Mouse (Mus musculus): ENCODE results near the gene Slc29a1. TPM values are rescaled to one million over a fixed set of nuclear protein-coding genes. Genes with fewer than 3 reads are reported as not detected.
A peak's percentile ranks its signal among the peaks of the same experiment; 100 is the strongest.

The Slc29a1 gene
- polyA plus RNA-seq, 1 experiment from 2014 or later = 96.5 TPM

DNA sequence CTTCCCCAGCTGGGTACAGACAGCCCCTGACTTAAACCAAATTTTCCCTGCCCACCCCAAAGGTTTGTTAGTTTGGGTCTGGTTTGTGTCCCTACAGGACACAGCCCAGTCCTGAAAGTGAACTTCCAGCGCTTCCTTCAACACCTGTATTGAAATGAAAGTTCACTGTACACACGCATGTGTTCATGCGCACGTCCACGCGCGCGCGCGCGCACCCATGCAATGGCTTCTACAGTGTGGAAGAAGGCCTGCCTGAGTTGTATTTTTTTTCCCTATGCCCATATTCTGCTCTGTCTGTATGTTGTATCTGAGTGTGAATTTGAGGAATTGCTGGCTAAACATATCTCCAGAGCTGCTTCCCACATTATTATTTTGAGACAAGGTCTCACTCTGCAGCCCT, 34.3 kb downstream of the Slc29a1 start:
- whole genome bisulfite sequencing = 92% methylated on average over 11 of the region's 11 CpGs
- H3K9me3 ChIP-seq (ENCODE audit: control insufficient read depth, low read length) = no peaks in the 10 kb centered on the region
- H3K9ac ChIP-seq (ENCODE audit: low read depth, low read length) = peak overlapping the region; percentile 82
- H3K4me3 ChIP-seq (ENCODE audit: low read depth, low read length) = peak overlapping the region; percentile 62
- ATAC-seq (ENCODE audit: low read depth) = no peak
- 0 out of 2 replicates have a peak overlapping the region, but pooled peaks have one; percentile 73 for H3K27ac ChIP-seq (replicated peaks; ENCODE audit: low read depth, low read length)
- H3K36me3 ChIP-seq (ENCODE audit: control insufficient read depth, insufficient read depth, low read length) = peaks cover 51% of the 10 kb centered on the region
- no peak for DNase-seq (ENCODE audit: low spot score)
- peaks cover 10% of the 10 kb centered on the region for H3K4me1 ChIP-seq (ENCODE audit: control insufficient read depth, insufficient read depth, low read length)
- no peaks in the 10 kb centered on the region for H3K27me3 ChIP-seq (replicated peaks; ENCODE audit: control insufficient read depth, insufficient read depth, low read length)
- H3K4me2 ChIP-seq (ENCODE audit: low read depth, low read length) = peak overlapping the region; percentile 93

DNA sequence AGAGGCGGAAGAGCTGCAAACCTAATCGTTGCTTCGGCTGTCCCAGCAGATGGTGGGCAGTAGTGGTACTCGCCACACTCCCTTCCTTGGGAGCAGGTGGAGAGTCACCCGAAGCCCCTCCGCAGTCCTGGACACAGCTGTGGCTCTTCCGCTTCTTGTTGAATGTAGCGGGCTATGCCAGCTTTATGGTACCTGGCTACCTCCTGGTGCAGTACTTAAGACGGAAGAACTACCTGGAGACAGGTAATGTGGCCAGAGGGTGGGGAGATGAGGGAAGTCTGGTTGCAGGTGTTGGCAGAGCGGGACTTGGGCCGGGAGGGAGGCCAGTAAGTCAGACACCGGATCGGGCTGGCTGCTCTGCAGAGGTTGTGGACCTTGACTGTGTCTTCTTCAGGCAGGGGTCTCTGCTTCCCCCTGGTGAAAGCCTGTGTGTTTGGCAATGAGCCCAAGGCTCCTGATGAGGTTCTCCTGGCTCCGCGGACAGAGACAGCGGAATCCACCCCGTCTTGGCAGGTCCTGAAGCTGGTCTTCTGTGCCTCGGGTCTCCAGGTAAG, 34.8 kb downstream of the Slc29a1 start:
- H3K27ac ChIP-seq (replicated peaks; ENCODE audit: low read depth, low read length) = peak overlapping the region; percentile 73
- peak overlapping the region; percentile 93 for H3K4me2 ChIP-seq (ENCODE audit: low read depth, low read length)
- peaks cover 10% of the 10 kb centered on the region for H3K4me1 ChIP-seq (ENCODE audit: control insufficient read depth, insufficient read depth, low read length)
- DNase-seq (ENCODE audit: low spot score) (no peak), ATAC-seq (ENCODE audit: low read depth) (no peak; the same call in 1 of the 2 replicates)
- H3K27me3 ChIP-seq (replicated peaks; ENCODE audit: control insufficient read depth, insufficient read depth, low read length) = no peaks in the 10 kb centered on the region
- H3K9ac ChIP-seq (ENCODE audit: low read depth, low read length) = peak overlapping the region; percentile 82
- H3K36me3 ChIP-seq (ENCODE audit: control insufficient read depth, insufficient read depth, low read length) = peaks cover 46% of the 10 kb centered on the region
- no peaks in the 10 kb centered on the region for H3K9me3 ChIP-seq (ENCODE audit: control insufficient read depth, low read length)
- WGBS = 4% methylated on average over 17 of the region's 18 CpGs
- peak overlapping the region; percentile 62 for H3K4me3 ChIP-seq (ENCODE audit: low read depth, low read length)

DNA sequence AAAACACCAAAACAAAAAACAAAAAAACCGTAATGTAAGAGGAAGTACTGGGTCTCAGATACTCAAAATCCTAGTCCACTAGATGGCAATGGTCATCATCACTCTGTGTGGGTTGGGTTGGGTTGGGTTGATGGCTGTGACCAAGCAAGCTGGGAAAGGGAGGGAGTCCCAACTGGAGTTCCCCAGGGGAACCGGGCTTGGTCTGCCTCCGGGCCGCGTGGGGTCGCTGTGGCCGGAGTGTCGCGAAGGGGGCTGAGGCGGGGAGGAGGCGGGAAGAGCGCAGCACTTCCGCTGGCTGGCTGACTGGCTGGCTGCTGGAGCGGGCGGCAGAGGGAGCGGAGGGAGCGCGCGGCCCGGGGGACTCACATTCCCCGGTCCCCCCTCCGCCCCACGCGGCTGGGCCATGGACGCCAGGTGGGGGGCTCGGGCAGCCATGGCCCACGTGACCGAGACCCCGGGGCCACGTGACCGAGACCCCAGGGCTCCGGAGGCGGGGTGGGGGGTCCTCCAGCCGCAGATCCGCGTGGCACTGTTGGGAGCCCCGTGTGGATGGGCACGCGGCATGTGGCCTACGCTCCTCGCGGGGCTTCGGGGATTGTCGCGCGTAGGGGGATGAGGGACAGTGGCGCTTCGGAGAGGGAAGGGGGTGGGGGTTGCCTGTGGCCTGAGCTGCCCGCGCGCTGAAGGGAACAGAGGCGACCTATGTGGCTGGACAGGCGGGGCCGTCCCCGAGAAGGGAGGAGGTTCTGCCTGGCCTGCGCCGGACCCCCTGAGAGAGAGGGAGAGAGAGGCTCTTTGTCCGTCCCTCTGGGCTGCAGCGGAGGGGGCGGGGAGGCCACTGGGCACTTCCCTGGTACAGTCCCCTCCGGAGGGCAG, 35.5 kb downstream of the Slc29a1 start, which contains the start of gene Slc35b2:
Gene Slc35b2 (plus strand): TSS at position 220 of the 876 bp plus-strand sequence.
- peak; percentile 95 for DNase-seq (ENCODE audit: low spot score)
- H3K27ac ChIP-seq (replicated peaks; ENCODE audit: low read depth, low read length) = peak within 1 kb of the TSS; percentile 73
- H3K4me3 ChIP-seq (ENCODE audit: low read depth, low read length) = peak within 1 kb of the TSS; percentile 62
- peak; percentile 85 for ATAC-seq (ENCODE audit: low read depth)
- 0% methylated on average over 19 of the region's 61 CpGs for WGBS
- H3K9me3 ChIP-seq (ENCODE audit: control insufficient read depth, low read length) = no peaks in the 10 kb centered on the region
- H3K4me2 ChIP-seq (ENCODE audit: low read depth, low read length) = peak within 1 kb of the TSS; percentile 93
- H3K36me3 ChIP-seq (ENCODE audit: control insufficient read depth, insufficient read depth, low read length) = peaks cover 38% of the 10 kb centered on the region
- H3K27me3 ChIP-seq (replicated peaks; ENCODE audit: control insufficient read depth, insufficient read depth, low read length) = no peaks in the 10 kb centered on the region
- peak within 1 kb of the TSS; percentile 82 for H3K9ac ChIP-seq (ENCODE audit: low read depth, low read length)
- H3K4me1 ChIP-seq (ENCODE audit: control insufficient read depth, insufficient read depth, low read length) = peaks cover 10% of the 10 kb centered on the region

DNA sequence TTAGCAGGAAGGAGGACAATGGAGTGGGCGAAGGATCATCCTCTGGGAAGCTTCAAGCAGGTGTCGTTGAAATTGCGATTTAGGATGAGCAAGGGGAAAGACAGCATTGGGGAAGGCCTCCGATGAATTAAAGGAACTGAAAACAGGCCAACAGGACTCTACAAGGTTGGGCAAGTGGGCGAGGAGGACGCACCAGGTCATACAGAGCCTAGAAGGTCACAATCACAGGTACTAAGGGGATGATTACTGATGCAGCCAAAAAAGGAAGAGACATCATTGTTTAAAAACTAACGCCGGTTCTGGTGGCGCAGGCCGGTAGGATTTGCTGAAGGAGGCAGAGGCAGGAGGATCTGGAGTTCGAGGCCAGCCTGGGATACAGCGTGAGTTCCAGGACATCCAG, 36.2 kb downstream of the Slc29a1 start:
- no peak for ATAC-seq (ENCODE audit: low read depth)
- Histone ChIP-seq H3K27ac (replicated peaks; ENCODE audit: low read depth, low read length) (no peak overlapping the region), H3K36me3 (ENCODE audit: control insufficient read depth, insufficient read depth, low read length) (peaks cover 32% of the 10 kb centered on the region), H3K27me3 (replicated peaks; ENCODE audit: control insufficient read depth, insufficient read depth, low read length) (no peaks in the 10 kb centered on the region), H3K4me3 (ENCODE audit: low read depth, low read length) (peak overlapping the region; percentile 62), H3K4me2 (ENCODE audit: low read depth, low read length) (peak overlapping the region; percentile 93; the same call in 1 of the 2 replicates), H3K9me3 (ENCODE audit: control insufficient read depth, low read length) (no peaks in the 10 kb centered on the region), H3K4me1 (ENCODE audit: control insufficient read depth, insufficient read depth, low read length) (peaks cover 10% of the 10 kb centered on the region), H3K9ac (ENCODE audit: low read depth, low read length) (peak overlapping the region; percentile 82; the same call in 1 of the 2 replicates)
- DNase-seq (ENCODE audit: low spot score) = no peak
- WGBS = 76% methylated on average over 12 of the region's 12 CpGs

DNA sequence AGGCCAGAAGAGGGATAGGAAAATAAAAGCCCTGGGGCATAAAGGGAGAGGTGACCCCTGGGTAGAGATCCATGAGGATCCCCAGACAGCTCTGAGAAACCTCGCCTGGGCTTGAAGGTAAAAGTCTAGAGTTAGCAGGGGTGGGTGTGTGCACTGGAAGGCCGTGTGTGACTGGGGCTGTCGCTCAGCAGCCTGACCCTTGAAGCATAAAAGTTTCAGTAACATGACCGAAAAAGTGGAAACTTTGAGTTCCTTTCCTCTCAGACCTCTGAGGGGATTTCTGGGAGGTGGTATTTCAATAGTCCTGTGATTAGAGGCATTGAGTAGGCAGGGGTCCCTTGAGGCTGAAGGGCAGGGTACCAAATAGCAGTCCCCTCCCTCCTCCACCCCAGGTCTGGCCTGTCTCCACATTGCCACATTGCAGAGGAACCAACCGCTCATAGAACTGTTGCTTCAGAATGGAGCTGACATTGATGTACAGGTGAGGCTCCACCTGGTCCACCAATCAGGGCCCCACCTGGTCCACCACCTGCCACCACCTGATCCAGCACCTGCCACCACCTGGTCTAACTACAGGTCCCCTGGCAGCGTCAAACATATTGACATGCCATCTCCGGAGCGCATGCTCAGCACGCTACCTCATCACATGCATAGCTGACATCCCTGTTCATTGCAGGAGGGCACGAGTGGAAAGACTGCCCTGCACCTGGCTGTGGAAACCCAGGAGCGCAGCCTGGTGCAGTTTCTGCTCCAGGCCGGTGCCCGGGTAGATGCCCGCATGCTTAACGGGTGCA, 39.5 kb downstream of the Slc29a1 start:
- no peaks in the 10 kb centered on the region for H3K9me3 ChIP-seq (ENCODE audit: control insufficient read depth, low read length)
- H3K27ac ChIP-seq (replicated peaks; ENCODE audit: low read depth, low read length) = no peak overlapping the region
- 84% methylated on average over 15 of the region's 15 CpGs for WGBS
- peaks cover 12% of the 10 kb centered on the region for H3K27me3 ChIP-seq (replicated peaks; ENCODE audit: control insufficient read depth, insufficient read depth, low read length)
- no peak overlapping the region for H3K4me3 ChIP-seq (ENCODE audit: low read depth, low read length)
- no peak overlapping the region for H3K9ac ChIP-seq (ENCODE audit: low read depth, low read length)
- DNase-seq (ENCODE audit: low spot score) = no peak
- H3K4me1 ChIP-seq (ENCODE audit: control insufficient read depth, insufficient read depth, low read length) = peaks cover 15% of the 10 kb centered on the region
- no peak overlapping the region for H3K4me2 ChIP-seq (ENCODE audit: low read depth, low read length)
- H3K36me3 ChIP-seq (ENCODE audit: control insufficient read depth, insufficient read depth, low read length) = no peaks in the 10 kb centered on the region
- ATAC-seq (ENCODE audit: low read depth) = no peak

DNA sequence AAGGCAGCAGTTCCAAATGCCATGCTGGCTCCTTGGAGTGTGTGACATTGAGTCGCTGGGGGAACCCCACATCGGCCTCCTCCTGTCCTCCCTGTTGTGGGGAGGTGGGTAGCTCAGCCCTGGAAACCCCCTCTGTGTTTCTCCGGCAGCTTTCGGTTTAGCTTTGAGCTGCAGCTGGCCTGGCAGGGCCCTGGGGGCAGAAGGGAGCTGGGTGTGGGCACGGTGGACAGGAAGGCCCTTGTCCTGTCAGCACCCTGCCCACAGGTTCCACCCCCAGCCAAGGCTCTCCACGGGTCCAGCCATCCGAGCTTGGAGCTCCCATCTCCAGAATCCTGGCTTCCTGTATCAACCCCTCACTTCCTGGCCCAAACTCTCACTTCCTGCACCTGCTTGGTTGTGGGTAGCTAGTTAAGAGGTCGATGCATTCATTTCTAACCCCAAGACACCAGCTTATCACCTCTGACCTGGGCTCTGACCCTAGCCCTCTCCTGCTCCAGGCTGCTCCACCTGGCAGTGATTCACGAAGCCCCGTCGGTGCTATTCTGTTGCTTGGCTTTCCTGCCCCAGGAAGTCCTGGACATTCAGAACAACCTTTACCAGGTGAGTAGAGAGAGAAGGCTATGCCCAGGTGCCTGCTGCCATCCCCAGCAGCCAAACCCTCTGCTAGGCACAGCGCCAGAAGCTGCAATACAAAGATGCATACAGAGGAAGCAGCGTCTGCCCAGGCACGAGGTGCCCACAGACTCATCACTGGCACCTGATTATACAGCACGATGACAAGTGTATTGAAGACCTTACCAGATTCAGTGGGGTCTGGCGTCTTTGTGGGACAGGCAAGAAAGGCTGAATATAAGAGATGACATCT, 41.2 kb downstream of the Slc29a1 start:
- Histone ChIP-seq H3K27me3 (replicated peaks; ENCODE audit: control insufficient read depth, insufficient read depth, low read length) (peaks cover 12% of the 10 kb centered on the region), H3K4me2 (ENCODE audit: low read depth, low read length) (no peak overlapping the region), H3K9ac (ENCODE audit: low read depth, low read length) (no peak overlapping the region), H3K36me3 (ENCODE audit: control insufficient read depth, insufficient read depth, low read length) (no peaks in the 10 kb centered on the region), H3K27ac (replicated peaks; ENCODE audit: low read depth, low read length) (no peak overlapping the region), H3K4me3 (ENCODE audit: low read depth, low read length) (no peak overlapping the region), H3K4me1 (ENCODE audit: control insufficient read depth, insufficient read depth, low read length) (peaks cover 9% of the 10 kb centered on the region; the same call in 1 of the 2 replicates), H3K9me3 (ENCODE audit: control insufficient read depth, low read length) (no peaks in the 10 kb centered on the region)
- ATAC-seq (ENCODE audit: low read depth) = no peak
- no peak for DNase-seq (ENCODE audit: low spot score)
- WGBS = 51% methylated on average over 16 of the region's 16 CpGs

DNA sequence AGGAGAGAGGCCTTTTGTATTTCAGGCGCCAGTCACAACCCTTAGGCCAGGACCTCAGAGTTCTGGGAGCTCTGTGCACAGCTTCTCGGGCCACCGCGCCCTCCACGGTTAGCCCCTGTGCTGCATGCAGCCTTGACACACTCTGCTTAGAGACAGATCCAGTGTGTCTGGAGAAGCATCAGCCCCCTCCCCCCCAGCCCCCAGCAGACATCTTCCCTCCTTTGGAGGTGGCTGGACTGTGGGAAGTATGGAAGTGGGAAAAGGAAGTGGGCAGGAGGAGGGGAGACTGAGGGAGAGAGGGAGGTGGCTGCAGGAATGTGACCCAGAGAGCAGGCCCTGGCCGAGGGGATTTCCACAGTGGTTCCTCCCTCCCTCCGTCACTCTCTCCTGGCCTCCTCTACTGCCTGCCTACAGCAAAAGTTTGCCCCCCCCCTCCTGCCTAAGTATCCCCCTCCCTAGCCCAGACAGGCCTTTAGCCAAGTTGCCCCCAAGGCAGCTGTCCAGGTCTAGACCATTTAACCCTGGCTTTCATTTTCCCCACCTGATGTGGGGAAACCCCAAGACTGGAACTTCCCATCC, 42.1 kb downstream of the Slc29a1 start:
- no peaks in the 10 kb centered on the region for H3K36me3 ChIP-seq (ENCODE audit: control insufficient read depth, insufficient read depth, low read length)
- H3K4me2 ChIP-seq (ENCODE audit: low read depth, low read length) = 0 out of 2 replicates have a peak overlapping the region, but pooled peaks have one; percentile 23
- WGBS = 61% methylated on average over 7 of the region's 7 CpGs
- no peak overlapping the region for H3K4me3 ChIP-seq (ENCODE audit: low read depth, low read length)
- H3K27ac ChIP-seq (replicated peaks; ENCODE audit: low read depth, low read length) = no peak overlapping the region
- H3K9ac ChIP-seq (ENCODE audit: low read depth, low read length) = peak overlapping the region; percentile 14; the same call in 1 of the 2 replicates
- no peak for ATAC-seq (ENCODE audit: low read depth)
- no peak for DNase-seq (ENCODE audit: low spot score)
- H3K27me3 ChIP-seq (replicated peaks; ENCODE audit: control insufficient read depth, insufficient read depth, low read length) = peaks cover 12% of the 10 kb centered on the region
- H3K4me1 ChIP-seq (ENCODE audit: control insufficient read depth, insufficient read depth, low read length) = peaks cover 9% of the 10 kb centered on the region; the same call in 1 of the 2 replicates
- no peaks in the 10 kb centered on the region for H3K9me3 ChIP-seq (ENCODE audit: control insufficient read depth, low read length)

All from embryonic facial prominence, embryonic 14.5 days (tissue).